Mouse (Mus musculus): Measurements from ENCODE around the gene Arhgap27. TPM values are rescaled to one million over a fixed set of nuclear protein-coding genes. Genes with fewer than 3 reads are reported as not detected.
"Not testable (repeated sequence)": the region's sequence is repeated elsewhere in the genome, so short reads cannot be mapped to it uniquely, and the experiment has no call there.

The Arhgap27 gene
- total RNA-seq, 2 experiments from 2014 or later, result 10.8 to 14.0 TPM

GRCm38 (mm10) chr11:103304525-103304924 lies 59.0 kb downstream of the Arhgap27 start:
- intact Hi-C loops (cut with DNase I), result no loop called here
- no peak for TF ChIP-seq CTCF (IDR thresholded peaks at IDR 0.05)
- Histone ChIP-seq H3K4me3 (no peak overlapping the region), H3K27ac (no peak overlapping the region)
- DNase-seq (ENCODE audit: extremely low spot score in 1 of 2, low spot score in 2 of 2), result no peak

- DNase-seq (ENCODE audit: extremely low spot score in 1 of 2, low spot score in 2 of 2), result no peak
- H3K4me3 ChIP-seq, result no peak overlapping the region
- no peak overlapping the region for H3K27ac ChIP-seq
- intact Hi-C loops (cut with DNase I), result no loop called here
- TF ChIP-seq CTCF (IDR thresholded peaks at IDR 0.05), result no peak
Measured at GRCm38 (mm10) chr11:103294772-103295171, 68.7 kb downstream of the Arhgap27 start.

- intact Hi-C loops (cut with DNase I), result no loop called here
- H3K4me3 ChIP-seq, result no peak overlapping the region
- no peak overlapping the region for H3K27ac ChIP-seq
- no peak for DNase-seq (ENCODE audit: extremely low spot score in 1 of 2, low spot score in 2 of 2)
- TF ChIP-seq CTCF (IDR thresholded peaks at IDR 0.05), result no peak
Measured at GRCm38 (mm10) chr11:103294066-103294465, 69.4 kb downstream of the Arhgap27 start.

GRCm38 (mm10) chr11:103292890-103293287 lies 70.6 kb downstream of the Arhgap27 start:
- Histone ChIP-seq H3K4me3 (no peak overlapping the region), H3K27ac (no peak overlapping the region)
- no peak for TF ChIP-seq CTCF (IDR thresholded peaks at IDR 0.05)
- no peak for DNase-seq (ENCODE audit: extremely low spot score in 1 of 2, low spot score in 2 of 2)
- intact Hi-C loops (cut with DNase I), result no loop called here

GRCm38 (mm10) chr11:103292152-103292889 lies 71.2 kb downstream of the Arhgap27 start:
- no peak for TF ChIP-seq CTCF (IDR thresholded peaks at IDR 0.05)
- intact Hi-C loops (cut with DNase I), result no loop called here
- H3K4me3 ChIP-seq, result no peak overlapping the region
- no peak overlapping the region for H3K27ac ChIP-seq
- no peak for DNase-seq (ENCODE audit: extremely low spot score in 1 of 2, low spot score in 2 of 2)

GRCm38 (mm10) chr11:103290841-103291240 lies 72.7 kb downstream of the Arhgap27 start:
- H3K4me3 ChIP-seq; H3K27ac ChIP-seq; intact Hi-C loops (cut with DNase I); DNase-seq (ENCODE audit: extremely low spot score in 1 of 2, low spot score in 2 of 2): not testable (repeated sequence)

GRCm38 (mm10) chr11:103288291-103288963 lies 75.1 kb downstream of the Arhgap27 start:
- H3K4me3 ChIP-seq, result no peak overlapping the region
- DNase-seq (ENCODE audit: extremely low spot score in 1 of 2, low spot score in 2 of 2), result no peak
- intact Hi-C loops (cut with DNase I), result no loop called here
- TF ChIP-seq CTCF (IDR thresholded peaks at IDR 0.05), result no peak
- no peak overlapping the region for H3K27ac ChIP-seq

- no peak for TF ChIP-seq CTCF (IDR thresholded peaks at IDR 0.05)
- DNase-seq (ENCODE audit: extremely low spot score in 1 of 2, low spot score in 2 of 2), result no peak
- intact Hi-C loops (cut with DNase I), result no loop called here
- Histone ChIP-seq H3K4me3 (no peak overlapping the region), H3K27ac (no peak overlapping the region)
Measured at GRCm38 (mm10) chr11:103286910-103287309, 76.6 kb downstream of the Arhgap27 start.

- Histone ChIP-seq H3K27ac (no peak overlapping the region), H3K4me3 (no peak overlapping the region)
- TF ChIP-seq CTCF (IDR thresholded peaks at IDR 0.05), result no peak
- intact Hi-C loops (cut with DNase I), result no loop called here
- no peak for DNase-seq (ENCODE audit: extremely low spot score in 1 of 2, low spot score in 2 of 2)
Measured at GRCm38 (mm10) chr11:103285951-103286350, 77.5 kb downstream of the Arhgap27 start.

- intact Hi-C loops (cut with DNase I), result no loop called here
Measured at GRCm38 (mm10) chr11:103285276-103285675, 78.2 kb downstream of the Arhgap27 start.

GRCm38 (mm10) chr11:103281784-103282183 lies 81.7 kb downstream of the Arhgap27 start:
- intact Hi-C loops (cut with DNase I), result no loop called here
- H3K4me3 ChIP-seq, result no peak overlapping the region
- H3K27ac ChIP-seq, result no peak overlapping the region
- TF ChIP-seq CTCF (IDR thresholded peaks at IDR 0.05), result no peak
- DNase-seq (ENCODE audit: extremely low spot score in 1 of 2, low spot score in 2 of 2), result no peak

More at GRCm38 (mm10) chr11:103285276-103285675, 78.2 kb downstream of the Arhgap27 start:
- no peak overlapping the region for H3K4me3 ChIP-seq
- no peak for DNase-seq (ENCODE audit: extremely low spot score in 1 of 2, low spot score in 2 of 2)
- no peak for TF ChIP-seq CTCF (IDR thresholded peaks at IDR 0.05)
- H3K27ac ChIP-seq, result no peak overlapping the region

Other genes with a start within 250 kb of the Arhgap27 start
- gene Hexim1, start 247.5 kb downstream of the Arhgap27 start, total RNA-seq (2021), result 10 to 100 TPM; 49.6 to 50.0 TPM
- gene Hexim2, start 231.3 kb downstream of the Arhgap27 start, total RNA-seq (2021), result 10 to 100 TPM; 14.0 to 14.1 TPM
- 100 to 1,000 TPM; 186 to 209 TPM for gene Fmnl1, start 192.6 kb downstream of the Arhgap27 start, total RNA-seq (2021)
- gene 1700023F06Rik, start 155.1 kb downstream of the Arhgap27 start, total RNA-seq (2021), result 1 to 10 TPM; 2.2 to 2.7 TPM
- gene Spata32, start 145.3 kb downstream of the Arhgap27 start, total RNA-seq (2021), result 1 to 10 TPM; 1.7 to 2.9 TPM
- 1 to 10 TPM; 4.4 to 4.9 TPM for gene Map3k14, start 96.2 kb downstream of the Arhgap27 start, total RNA-seq (2021)
- gene Plekhm1, start 49.0 kb upstream of the Arhgap27 start, total RNA-seq (2021), result 10 to 100 TPM; 17.0 to 19.8 TPM
- gene Lrrc37a, start 140.9 kb upstream of the Arhgap27 start, total RNA-seq (2021), result not detected

Data from left cerebral cortex, adult 2 months (tissue).